Mouse (Mus musculus) intestine, postnatal 0 days (tissue): ENCODE results near the gene Chac1. TPM values are rescaled to one million over a fixed set of nuclear protein-coding genes. Genes with fewer than 3 reads are reported as not detected.

Source experiments
- ATAC-seq: fragments of 200-750 bp; cut with Nextera tagmentation; 2 replicates; pipeline ENCODE4 v1.8.0; 2017; ENCODE audit warnings: mild to moderate bottlenecking, moderate TSS enrichment, moderate library complexity
- H3K27ac ChIP-seq: fragments of 300-500 bp; sonication (generic); 2 replicates; pipeline ENCODE4 v1.5.1; 2014; ENCODE audit warnings: mild to moderate bottlenecking, low read depth, low read length, moderate library complexity
- H3K27me3 ChIP-seq: fragments of 300-500 bp; sonication (generic); replicated peaks from 2 replicates; pipeline ENCODE4 v1.6.1; 2014; ENCODE audit warnings: low read length, mixed read lengths; ENCODE audit not compliant: control insufficient read depth, insufficient read depth
- H3K36me3 ChIP-seq: fragments of 300-500 bp; sonication (generic); 2 replicates; pipeline ENCODE4 v1.6.1; 2014; ENCODE audit warnings: mild to moderate bottlenecking, moderate library complexity; ENCODE audit not compliant: control insufficient read depth, insufficient read depth
- H3K4me1 ChIP-seq: fragments of 300-500 bp; sonication (generic); replicated peaks from 2 replicates; pipeline ENCODE4 v1.6.1; 2014; ENCODE audit warnings: antibody characterized with exemption, low read length, mixed read lengths; ENCODE audit not compliant: control insufficient read depth, insufficient read depth
- H3K4me2 ChIP-seq: fragments of 300-500 bp; sonication (generic); replicated peaks from 2 replicates; pipeline ENCODE4 v1.6.1; 2014; ENCODE audit warnings: low read depth, mild to moderate bottlenecking, moderate library complexity
- H3K4me3 ChIP-seq: fragments of 300-500 bp; sonication (generic); 2 replicates; pipeline ENCODE4 v1.5.1; 2014; ENCODE audit warnings: low read depth, low read length
- H3K9ac ChIP-seq: fragments of 300-500 bp; sonication (generic); 2 replicates; pipeline ENCODE4 v1.6.1; 2014; ENCODE audit warnings: mild to moderate bottlenecking, low read depth, low read length
- H3K9me3 ChIP-seq: fragments of 300-500 bp; sonication (generic); 2 replicates; pipeline ENCODE4 v1.6.1; 2016; ENCODE audit warnings: mixed run types; ENCODE audit not compliant: control insufficient read depth
- CTCF ChIP-seq: sonication (generic); IDR thresholded peaks from 2 replicates; pipeline ENCODE4 v1.5.1; 2016; ENCODE audit warnings: low read depth, mild to moderate bottlenecking, control low read depth, antibody characterized with exemption, moderate library complexity
- WGBS: fragments of 180-500 bp; shearing (Covaris S2); extraction: QIAGEN DNeasy Blood & Tissue Kit; methylation state at CpG from one replicate; pipeline ENCODE4 v1.1.7; 2014; 5-methylcytosine and 5-hydroxymethylcytosine counted together
- polyA plus RNA-seq: library from polyadenylated mRNA; unstranded; fragments of >200 nt; fragmentation: Nextera tagmentation; extraction: Ambion mirVana; gene quantifications from 2 replicates; pipeline ENCODE4 v1.2.1, GENCODE M21; 2015

Chac1 gene
- polyA plus RNA-seq, 1 experiment from 2014 or later: 1.4 TPM

GRCm38 (mm10) chr2:119327102-119327480 lies 23.9 kb upstream of the Chac1 start:
- H3K4me1 ChIP-seq: peaks cover 9% of the 10 kb centered on the region
- no peak overlapping the region for H3K27ac ChIP-seq
- ATAC-seq: no peak
- under 1% methylated on average over 30 of the region's 30 CpGs for WGBS
- peak overlapping the region; percentile 98 for H3K4me2 ChIP-seq
- no peak overlapping the region for H3K9ac ChIP-seq
- peaks cover 4% of the 10 kb centered on the region; the same call in 1 of the 2 replicates for H3K36me3 ChIP-seq
- peak overlapping the region; percentile 55 for H3K4me3 ChIP-seq
- TF ChIP-seq CTCF: peak; percentile 66
- H3K9me3 ChIP-seq: no peaks in the 10 kb centered on the region
- H3K27me3 ChIP-seq: peaks cover 34% of the 10 kb centered on the region

- ATAC-seq: no peak
- peaks cover 5% of the 10 kb centered on the region for H3K4me1 ChIP-seq
- peaks cover 4% of the 10 kb centered on the region; the same call in 1 of the 2 replicates for H3K36me3 ChIP-seq
- no peaks in the 10 kb centered on the region for H3K9me3 ChIP-seq
- WGBS: 60% methylated on average over 11 of the region's 11 CpGs
- peak overlapping the region; percentile 55; the same call in 1 of the 2 replicates for H3K4me3 ChIP-seq
- H3K27me3 ChIP-seq: peaks cover 26% of the 10 kb centered on the region
- H3K9ac ChIP-seq: no peak overlapping the region
- peak overlapping the region; percentile 98 for H3K4me2 ChIP-seq
- no peak overlapping the region for H3K27ac ChIP-seq
- no peak for TF ChIP-seq CTCF
These were observed 23.0 kb upstream of the Chac1 start for GRCm38 (mm10) chr2:119327942-119328526.

GRCm38 (mm10) chr2:119328546-119328945 lies 22.5 kb upstream of the Chac1 start:
- no peak for ATAC-seq
- no peak overlapping the region for H3K27ac ChIP-seq
- no peak overlapping the region for H3K9ac ChIP-seq
- peaks cover 4% of the 10 kb centered on the region; the same call in 1 of the 2 replicates for H3K36me3 ChIP-seq
- no peak for TF ChIP-seq CTCF
- peak overlapping the region; percentile 55; the same call in 1 of the 2 replicates for H3K4me3 ChIP-seq
- H3K27me3 ChIP-seq: peaks cover 20% of the 10 kb centered on the region
- H3K4me1 ChIP-seq: peaks cover 5% of the 10 kb centered on the region
- H3K4me2 ChIP-seq: peak overlapping the region; percentile 98
- 42% methylated on average over 5 of the region's 5 CpGs for WGBS
- H3K9me3 ChIP-seq: no peaks in the 10 kb centered on the region

GRCm38 (mm10) chr2:119329123-119329817 lies 21.8 kb upstream of the Chac1 start:
- Histone ChIP-seq H3K4me3 (no peak overlapping the region), H3K9me3 (no peaks in the 10 kb centered on the region), H3K4me1 (peaks cover 5% of the 10 kb centered on the region), H3K27ac (no peak overlapping the region), H3K27me3 (peaks cover 15% of the 10 kb centered on the region; the same call in 1 of the 2 replicates), H3K9ac (no peak overlapping the region), H3K36me3 (peaks cover 4% of the 10 kb centered on the region; the same call in 1 of the 2 replicates), H3K4me2 (0 out of 2 replicates have a peak overlapping the region, but pooled peaks have one; percentile 98)
- 42% methylated on average over 3 of the region's 3 CpGs for WGBS
- ATAC-seq: peak; percentile 77
- TF ChIP-seq CTCF: no peak

- no peak for TF ChIP-seq CTCF
- H3K4me3 ChIP-seq: no peak overlapping the region
- WGBS: 91% methylated on average over 8 of the region's 8 CpGs
- no peak overlapping the region for H3K27ac ChIP-seq
- ATAC-seq: no peak
- 0 out of 2 replicates have a peak, but pooled peaks cover 5% of the 10 kb centered on the region for H3K27me3 ChIP-seq
- H3K9me3 ChIP-seq: no peaks in the 10 kb centered on the region
- no peak overlapping the region for H3K9ac ChIP-seq
- no peak overlapping the region for H3K4me2 ChIP-seq
- peaks cover 4% of the 10 kb centered on the region; the same call in 1 of the 2 replicates for H3K36me3 ChIP-seq
- H3K4me1 ChIP-seq: peaks cover 3% of the 10 kb centered on the region
These were observed 20.2 kb upstream of the Chac1 start for GRCm38 (mm10) chr2:119330795-119331194.

GRCm38 (mm10) chr2:119332177-119332661 lies 18.8 kb upstream of the Chac1 start:
- no peak for TF ChIP-seq CTCF
- Histone ChIP-seq H3K4me2 (no peak overlapping the region), H3K27me3 (no peaks in the 10 kb centered on the region), H3K27ac (no peak overlapping the region), H3K4me3 (no peak overlapping the region), H3K4me1 (peaks cover 3% of the 10 kb centered on the region; the same call in 1 of the 2 replicates), H3K9ac (no peak overlapping the region), H3K9me3 (no peaks in the 10 kb centered on the region), H3K36me3 (peaks cover 4% of the 10 kb centered on the region; the same call in 1 of the 2 replicates)
- WGBS: 79% methylated on average over 24 of the region's 24 CpGs
- no peak for ATAC-seq
